In the genomic region with DNA sequence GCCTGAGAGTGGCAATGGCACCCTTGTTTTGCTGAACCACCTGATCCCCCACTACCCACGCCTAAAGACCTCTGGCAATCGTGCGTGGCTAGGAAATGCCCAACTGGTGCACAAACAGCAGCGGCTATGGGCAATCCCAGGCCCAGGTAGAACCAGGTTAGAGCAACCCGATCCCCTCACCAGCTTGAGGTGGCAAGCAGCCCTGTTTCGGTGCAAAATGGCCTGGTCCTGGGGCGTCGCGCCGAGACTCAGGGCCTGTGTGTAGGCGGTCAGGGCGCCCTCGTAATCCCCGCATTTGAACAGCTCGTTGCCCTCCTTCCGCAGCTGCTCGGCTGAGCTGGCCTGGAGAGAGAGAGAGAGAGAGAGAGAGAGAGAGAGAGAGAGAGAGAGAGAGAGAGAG, we compare ENCODE assay signal across 8 mouse cellular contexts. TPM values are rescaled to one million over a fixed set of nuclear protein-coding genes. Genes with fewer than 3 reads are reported as not detected.
DNase-seq lines count a peak whose midpoint lies in the region; ATAC-seq and TF ChIP-seq lines count a peak whose summit lies in the region.

No protein-coding gene starts in this region.

- TF ChIP-seq EP300 in CH12.LX (IDR thresholded peaks at IDR 0.05; ENCODE audit: low read length) = no peak

- no peak for TF ChIP-seq RAD21 in CH12.LX (IDR thresholded peaks at IDR 0.05; ENCODE audit: low read depth, low read length)

- peak overlapping the region; percentile 55 for H3K4me2 ChIP-seq in CH12.LX (ENCODE audit: insufficient read depth, low read depth, poor library complexity, severe bottlenecking)
- H3K4me2 ChIP-seq in embryonic facial prominence, embryonic 13.5 days = peak overlapping the region; percentile 91
- peak overlapping the region; percentile 90 for H3K4me2 ChIP-seq in hindbrain, embryonic 15.5 days
- H3K4me2 ChIP-seq in liver, embryonic 15.5 days = peak overlapping the region; percentile 80
- peak overlapping the region; percentile 93 for H3K4me2 ChIP-seq in neural tube, embryonic 13.5 days

- ATAC-seq in CD4-positive, CD25-positive, alpha-beta regulatory T cell, adult 4 months = no peak
- ATAC-seq in embryonic facial prominence, embryonic 13.5 days (ENCODE audit: insufficient number of reproducible peaks, insufficient read depth, low FRiP score, low TSS enrichment, low read depth) = no peak
- ATAC-seq in hindbrain, embryonic 15.5 days (ENCODE audit: low FRiP score, low read depth) = no peak
- ATAC-seq in liver, embryonic 15.5 days (ENCODE audit: insufficient read depth) = no peak
- peak; percentile 33; the same call in 1 of the 2 replicates for ATAC-seq in neural tube, embryonic 13.5 days (ENCODE audit: low read depth)
- ATAC-seq in erythroid progenitor cell, adult 5-6 weeks (replicated peaks; ENCODE audit: low FRiP score, poor library complexity, severe bottlenecking) = no peak

- H3K9me3 ChIP-seq in CH12.LX (replicated peaks; ENCODE audit: low read length) = no peaks in the 10 kb centered on the region
- H3K9me3 ChIP-seq in embryonic facial prominence, embryonic 13.5 days = no peaks in the 10 kb centered on the region
- H3K9me3 ChIP-seq in hindbrain, embryonic 15.5 days = no peaks in the 10 kb centered on the region
- no peaks in the 10 kb centered on the region for H3K9me3 ChIP-seq in liver, embryonic 15.5 days (replicated peaks)
- no peaks in the 10 kb centered on the region for H3K9me3 ChIP-seq in neural tube, embryonic 13.5 days

- 6% methylated on average over 17 of the region's 17 CpGs for WGBS in embryonic facial prominence, embryonic 13.5 days
- 6% methylated on average over 17 of the region's 17 CpGs for WGBS in hindbrain, embryonic 15.5 days
- 14% methylated on average over 17 of the region's 17 CpGs for WGBS in liver, embryonic 15.5 days (ENCODE audit: insufficient replicate concordance)
- 8% methylated on average over 16 of the region's 17 CpGs for WGBS in neural tube, embryonic 13.5 days

- in situ Hi-C loops in CH12.LX (cut with MboI; ENCODE audit: low pct_ligation_motif_present, low pct_unique_long_range_greater_than_20kb, low sequenced_read_pairs) = no loop called here

- H3K9ac ChIP-seq in CH12.LX (ENCODE audit: insufficient read depth, low read depth) = peak overlapping the region; percentile 43
- H3K9ac ChIP-seq in embryonic facial prominence, embryonic 13.5 days = peak overlapping the region; percentile 78
- H3K9ac ChIP-seq in hindbrain, embryonic 15.5 days = peak overlapping the region; percentile 81
- H3K9ac ChIP-seq in liver, embryonic 15.5 days = peak overlapping the region; percentile 68
- peak overlapping the region; percentile 89 for H3K9ac ChIP-seq in neural tube, embryonic 13.5 days

- H3K27ac ChIP-seq in CH12.LX (ENCODE audit: insufficient read depth, low read depth) = no peak overlapping the region
- no peak overlapping the region; the same call in 1 of the 2 replicates for H3K27ac ChIP-seq in embryonic facial prominence, embryonic 13.5 days
- peak overlapping the region; percentile 80 for H3K27ac ChIP-seq in hindbrain, embryonic 15.5 days (replicated peaks)
- no peak overlapping the region for H3K27ac ChIP-seq in liver, embryonic 15.5 days (replicated peaks)
- peak overlapping the region; percentile 83 for H3K27ac ChIP-seq in neural tube, embryonic 13.5 days (replicated peaks)

- H3K79me2 ChIP-seq in CH12.LX (replicated peaks; ENCODE audit: control insufficient read depth, extremely low read depth, insufficient read depth, poor library complexity, severe bottlenecking) = no peaks in the 10 kb centered on the region

- TF ChIP-seq CTCF in CH12.LX (conservative IDR thresholded peaks at IDR 0.05 in 1 of 2, IDR thresholded peaks at IDR 0.05 in 1 of 2; ENCODE audit: low read depth in 2 of 2, low read length in 2 of 2) = no peak

- dilution Hi-C loops in CH12.LX (cut with MboI; ENCODE audit: extremely low pct_ligation_motif_present, extremely low pct_unique_long_range_greater_than_20kb, low sequenced_read_pairs) = no loop called here

- TF ChIP-seq POLR2A in CH12.LX (IDR thresholded peaks at IDR 0.05; ENCODE audit: low read depth, low read length) = no peak

- H3K36me3 ChIP-seq in CH12.LX (replicated peaks in 1 of 2; ENCODE audit: control insufficient read depth in 1 of 2, insufficient read depth in 1 of 2, low read length in 1 of 2) = peaks cover 28 to 41% of the 10 kb centered on the region in 2 experiments
- H3K36me3 ChIP-seq in embryonic facial prominence, embryonic 13.5 days = peaks cover 36% of the 10 kb centered on the region
- H3K36me3 ChIP-seq in hindbrain, embryonic 15.5 days = peaks cover 27% of the 10 kb centered on the region
- H3K36me3 ChIP-seq in liver, embryonic 15.5 days (replicated peaks) = peaks cover 29% of the 10 kb centered on the region
- peaks cover 37% of the 10 kb centered on the region for H3K36me3 ChIP-seq in neural tube, embryonic 13.5 days

- peak overlapping the region; percentile 47 to 87 (median 51) for H3K4me3 ChIP-seq in CH12.LX (replicated peaks in 1 of 3; ENCODE audit: low read depth in 2 of 3, low read length in 2 of 3, poor library complexity in 1 of 3)
- peak overlapping the region; percentile 66 for H3K4me3 ChIP-seq in embryonic facial prominence, embryonic 13.5 days
- peak overlapping the region; percentile 59 for H3K4me3 ChIP-seq in hindbrain, embryonic 15.5 days
- peak overlapping the region; percentile 72 for H3K4me3 ChIP-seq in liver, embryonic 15.5 days (replicated peaks)
- peak overlapping the region; percentile 64 for H3K4me3 ChIP-seq in neural tube, embryonic 13.5 days

- DNase-seq in CD4-positive, CD25-positive, alpha-beta regulatory T cell, adult 2 months (ENCODE audit: low read depth, low spot score) = peak; percentile 68
- no peak for DNase-seq in CH12.LX (ENCODE audit: extremely low read depth)

- H3K27me3 ChIP-seq in CH12.LX (replicated peaks) = peaks cover 15% of the 10 kb centered on the region
- no peaks in the 10 kb centered on the region for H3K27me3 ChIP-seq in embryonic facial prominence, embryonic 13.5 days
- H3K27me3 ChIP-seq in hindbrain, embryonic 15.5 days = no peaks in the 10 kb centered on the region
- peaks cover 9% of the 10 kb centered on the region; the same call in 1 of the 2 replicates for H3K27me3 ChIP-seq in liver, embryonic 15.5 days
- H3K27me3 ChIP-seq in neural tube, embryonic 13.5 days = no peaks in the 10 kb centered on the region

- peaks cover 16 to 45% of the 10 kb centered on the region in 2 experiments for H3K4me1 ChIP-seq in CH12.LX (ENCODE audit: control insufficient read depth in 1 of 2, insufficient read depth in 2 of 2)
- H3K4me1 ChIP-seq in embryonic facial prominence, embryonic 13.5 days = peaks cover 39% of the 10 kb centered on the region
- peaks cover 50% of the 10 kb centered on the region for H3K4me1 ChIP-seq in hindbrain, embryonic 15.5 days (replicated peaks)
- peaks cover 48% of the 10 kb centered on the region for H3K4me1 ChIP-seq in liver, embryonic 15.5 days (replicated peaks)
- H3K4me1 ChIP-seq in neural tube, embryonic 13.5 days (replicated peaks) = peaks cover 67% of the 10 kb centered on the region

RNA-seq across cellular contexts. Expression of gene Unc45a, which starts 1.4 kb away (rescaled TPM):
- polyA plus RNA-seq in CD4-positive, CD25-positive, alpha-beta regulatory T cell, adult 4 months (2017; shearing (Covaris generic)) = 10 to 100 TPM; 38.1 to 79.1 TPM
- total RNA-seq in CH12.LX (2012; rRNA removed) = 21.8 and 22.6 TPM in 2 replicates
- total RNA-seq in CH12.LX (2014; rRNA removed) = 7.9 and 13.8 TPM in 2 replicates
- polyA plus RNA-seq in CH12.LX (2012; ENCODE audit: insufficient read length, low read depth) = 16.8 and 22.2 TPM in 2 replicates
- 49.0 and 53.1 TPM in 2 replicates for polyA plus RNA-seq in embryonic facial prominence, embryonic 13.5 days (2015; fragmentation: Nextera tagmentation; extraction: Ambion mirVana)
- 56.1 and 61.2 TPM in 2 replicates for polyA plus RNA-seq in hindbrain, embryonic 15.5 days (2015; fragmentation: Nextera tagmentation; extraction: Ambion mirVana)
- 8.9 and 9.4 TPM in 2 replicates for polyA plus RNA-seq in liver, embryonic 15.5 days (2015; fragmentation: Nextera tagmentation; extraction: Ambion mirVana)
- polyA plus RNA-seq in neural tube, embryonic 13.5 days (2015; fragmentation: Nextera tagmentation; extraction: Ambion mirVana) = 61.3 and 61.7 TPM in 2 replicates
- total RNA-seq in erythroid progenitor cell, adult 5-6 weeks (2015; ENCODE audit: low replicate concordance) = 1.4 and 2.5 TPM in 2 replicates
- 2.2 and 14.5 TPM in 2 replicates for total RNA-seq in erythroid progenitor cell, adult 5-6 weeks (2017; ENCODE audit: low replicate concordance)

RNA-seq across cellular contexts. Expression of gene Hddc3, which starts 3.5 kb away (rescaled TPM):
- 1 to 10 TPM; 6.9 to 7.2 TPM for polyA plus RNA-seq in CD4-positive, CD25-positive, alpha-beta regulatory T cell, adult 4 months (2017; shearing (Covaris generic))
- total RNA-seq in CH12.LX (2012; rRNA removed) (9.6 and 12.6 TPM in 2 replicates), CH12.LX (2014; rRNA removed) (3.1 and 5.5 TPM in 2 replicates)
- 2.6 and 4.6 TPM in 2 replicates for polyA plus RNA-seq in CH12.LX (2012; ENCODE audit: insufficient read length, low read depth)
- 21.6 and 29.0 TPM in 2 replicates for polyA plus RNA-seq in embryonic facial prominence, embryonic 13.5 days (2015; fragmentation: Nextera tagmentation; extraction: Ambion mirVana)
- 21.9 and 22.7 TPM in 2 replicates for polyA plus RNA-seq in hindbrain, embryonic 15.5 days (2015; fragmentation: Nextera tagmentation; extraction: Ambion mirVana)
- 3.1 and 3.5 TPM in 2 replicates for polyA plus RNA-seq in liver, embryonic 15.5 days (2015; fragmentation: Nextera tagmentation; extraction: Ambion mirVana)
- 22.0 and 24.7 TPM in 2 replicates for polyA plus RNA-seq in neural tube, embryonic 13.5 days (2015; fragmentation: Nextera tagmentation; extraction: Ambion mirVana)
- 1.3 and 24.9 TPM in 2 replicates for total RNA-seq in erythroid progenitor cell, adult 5-6 weeks (2015; ENCODE audit: low replicate concordance)
- total RNA-seq in erythroid progenitor cell, adult 5-6 weeks (2017; ENCODE audit: low replicate concordance) = 4.4 TPM in 1 of 2 replicates, not detected in the other

RNA-seq across cellular contexts. Expression of gene Rccd1, which starts 15.1 kb away (rescaled TPM):
- polyA plus RNA-seq in CD4-positive, CD25-positive, alpha-beta regulatory T cell, adult 4 months (2017; shearing (Covaris generic)) = 1 to 10 TPM; 6.0 to 6.1 TPM
- total RNA-seq in CH12.LX (2012; rRNA removed) = 16.4 and 18.3 TPM in 2 replicates
- total RNA-seq in CH12.LX (2014; rRNA removed) = 14.1 and 18.5 TPM in 2 replicates
- polyA plus RNA-seq in CH12.LX (2012; ENCODE audit: insufficient read length, low read depth) = 17.4 and 21.0 TPM in 2 replicates
- 15.6 and 17.2 TPM in 2 replicates for polyA plus RNA-seq in embryonic facial prominence, embryonic 13.5 days (2015; fragmentation: Nextera tagmentation; extraction: Ambion mirVana)
- polyA plus RNA-seq in hindbrain, embryonic 15.5 days (2015; fragmentation: Nextera tagmentation; extraction: Ambion mirVana) = 13.8 and 14.4 TPM in 2 replicates
- 2.8 and 3.1 TPM in 2 replicates for polyA plus RNA-seq in liver, embryonic 15.5 days (2015; fragmentation: Nextera tagmentation; extraction: Ambion mirVana)
- 12.6 and 15.6 TPM in 2 replicates for polyA plus RNA-seq in neural tube, embryonic 13.5 days (2015; fragmentation: Nextera tagmentation; extraction: Ambion mirVana)
- 3.8 and 12.6 TPM in 2 replicates for total RNA-seq in erythroid progenitor cell, adult 5-6 weeks (2015; ENCODE audit: low replicate concordance)
- total RNA-seq in erythroid progenitor cell, adult 5-6 weeks (2017; ENCODE audit: low replicate concordance) = 1.1 and 6.3 TPM in 2 replicates

RNA-seq across cellular contexts. Expression of gene Man2a2, which starts 31.8 kb away (rescaled TPM):
- 10 to 100 TPM; 10.4 to 22.3 TPM for polyA plus RNA-seq in CD4-positive, CD25-positive, alpha-beta regulatory T cell, adult 4 months (2017; shearing (Covaris generic))
- 46.3 and 48.3 TPM in 2 replicates for total RNA-seq in CH12.LX (2012; rRNA removed)
- 12.5 and 14.3 TPM in 2 replicates for total RNA-seq in CH12.LX (2014; rRNA removed)
- polyA plus RNA-seq in CH12.LX (2012; ENCODE audit: insufficient read length, low read depth) = 33.6 and 44.3 TPM in 2 replicates
- polyA plus RNA-seq in embryonic facial prominence, embryonic 13.5 days (2015; fragmentation: Nextera tagmentation; extraction: Ambion mirVana) = 25.3 and 28.7 TPM in 2 replicates
- 26.5 and 27.2 TPM in 2 replicates for polyA plus RNA-seq in hindbrain, embryonic 15.5 days (2015; fragmentation: Nextera tagmentation; extraction: Ambion mirVana)
- polyA plus RNA-seq in liver, embryonic 15.5 days (2015; fragmentation: Nextera tagmentation; extraction: Ambion mirVana) = 2.5 and 3.6 TPM in 2 replicates
- polyA plus RNA-seq in neural tube, embryonic 13.5 days (2015; fragmentation: Nextera tagmentation; extraction: Ambion mirVana) = 23.6 and 24.8 TPM in 2 replicates
- total RNA-seq in erythroid progenitor cell, adult 5-6 weeks (2015; ENCODE audit: low replicate concordance) = 6.5 and 13.0 TPM in 2 replicates
- total RNA-seq in erythroid progenitor cell, adult 5-6 weeks (2017; ENCODE audit: low replicate concordance) = 5.1 and 7.8 TPM in 2 replicates

RNA-seq across cellular contexts. Expression of gene Prc1, which starts 45.1 kb away (rescaled TPM):
- 10 to 100 TPM; 16.9 to 30.3 TPM for polyA plus RNA-seq in CD4-positive, CD25-positive, alpha-beta regulatory T cell, adult 4 months (2017; shearing (Covaris generic))
- 52.5 and 64.8 TPM in 2 replicates for total RNA-seq in CH12.LX (2012; rRNA removed)
- 83.0 and 84.4 TPM in 2 replicates for total RNA-seq in CH12.LX (2014; rRNA removed)
- 75.6 and 80.4 TPM in 2 replicates for polyA plus RNA-seq in CH12.LX (2012; ENCODE audit: insufficient read length, low read depth)
- 121 and 130 TPM in 2 replicates for polyA plus RNA-seq in embryonic facial prominence, embryonic 13.5 days (2015; fragmentation: Nextera tagmentation; extraction: Ambion mirVana)
- 42.0 and 51.8 TPM in 2 replicates for polyA plus RNA-seq in hindbrain, embryonic 15.5 days (2015; fragmentation: Nextera tagmentation; extraction: Ambion mirVana)
- 126 and 128 TPM in 2 replicates for polyA plus RNA-seq in liver, embryonic 15.5 days (2015; fragmentation: Nextera tagmentation; extraction: Ambion mirVana)
- polyA plus RNA-seq in neural tube, embryonic 13.5 days (2015; fragmentation: Nextera tagmentation; extraction: Ambion mirVana) = 38.3 and 48.2 TPM in 2 replicates
- 893 and 1,097 TPM in 2 replicates for total RNA-seq in erythroid progenitor cell, adult 5-6 weeks (2015; ENCODE audit: low replicate concordance)
- 1,788 and 2,160 TPM in 2 replicates for total RNA-seq in erythroid progenitor cell, adult 5-6 weeks (2017; ENCODE audit: low replicate concordance)

Comparison
In these comparisons a context has a peak if more than half of its experiments do, and no peak if none do; other contexts are left out.
1. H3K27ac ChIP-seq: peak in hindbrain, embryonic 15.5 days (single experiment) and neural tube, embryonic 13.5 days (single experiment); none in CH12.LX (single experiment), embryonic facial prominence, embryonic 13.5 days (single experiment) and liver, embryonic 15.5 days (single experiment).
2. Peak in every context shown above with its lines, with median percentiles within 50 percentile points of each other: H3K4me2 ChIP-seq, H3K4me3 ChIP-seq and H3K9ac ChIP-seq.